Mouse (Mus musculus): ENCODE results near the gene Hnf4a. TPM values are rescaled to one million over a fixed set of nuclear protein-coding genes. Genes with fewer than 3 reads are reported as not detected.
"Not testable (repeated sequence)": the region's sequence is repeated elsewhere in the genome, so short reads cannot be mapped to it uniquely, and the experiment has no call there.

Hnf4a gene
- not detected in 2 replicates for polyA plus RNA-seq (2012; rRNA removed)

- no peak for DNase-seq (ENCODE audit: extremely low spot score in 1 of 2, low spot score in 1 of 2)
These were observed at the start of gene Hnf4a for GRCm38 (mm10) chr2:163506300-163507004. Gene Hnf4a (plus strand): TSS chr2:163506808.

DNA sequence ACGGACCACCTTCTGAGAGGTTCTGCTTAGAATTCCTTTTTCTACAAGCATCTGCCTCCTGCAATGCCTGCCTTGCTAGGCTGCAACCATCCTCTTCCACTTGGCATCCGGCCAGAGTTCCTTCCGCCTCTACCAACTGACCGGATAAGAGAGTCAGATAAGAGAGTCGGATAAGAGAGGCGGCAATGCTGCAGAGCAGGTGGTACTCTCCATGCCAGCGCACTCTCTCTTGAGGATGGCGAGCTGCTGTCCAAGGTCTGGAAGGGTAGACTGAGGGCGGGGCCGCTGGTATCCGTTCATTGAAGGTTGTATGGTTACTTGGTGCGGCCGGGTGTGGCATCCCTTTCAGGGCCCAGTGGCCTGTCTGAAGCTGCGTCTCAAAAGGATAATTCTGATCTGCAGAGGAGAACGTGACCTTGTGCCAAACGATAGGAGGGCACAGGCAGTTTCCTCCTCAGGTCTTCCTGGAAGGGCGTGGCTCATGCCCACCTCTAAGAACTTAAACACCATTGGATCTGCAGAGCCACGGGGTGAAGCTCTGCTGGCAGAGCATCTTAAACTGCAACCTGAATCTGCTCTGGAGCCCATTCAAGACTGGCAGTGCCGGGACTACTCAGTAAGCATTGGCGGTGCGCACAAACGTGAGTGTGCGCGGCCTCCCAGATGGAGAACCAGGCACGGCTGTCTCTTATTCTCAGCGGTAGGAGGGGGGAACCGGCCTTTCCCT, 47.9 kb upstream of the Hnf4a start:
- DNase-seq (ENCODE audit: extremely low spot score in 1 of 2, low spot score in 1 of 2) = no peak

GRCm38 (mm10) chr2:163459380-163459779, 47.2 kb upstream of the Hnf4a start:
- DNase-seq (ENCODE audit: extremely low spot score in 1 of 2, low spot score in 1 of 2) = no peak

- DNase-seq (ENCODE audit: extremely low spot score in 1 of 2, low spot score in 1 of 2) = no peak
These were observed 46.0 kb upstream of the Hnf4a start for GRCm38 (mm10) chr2:163460622-163461021.

DNA sequence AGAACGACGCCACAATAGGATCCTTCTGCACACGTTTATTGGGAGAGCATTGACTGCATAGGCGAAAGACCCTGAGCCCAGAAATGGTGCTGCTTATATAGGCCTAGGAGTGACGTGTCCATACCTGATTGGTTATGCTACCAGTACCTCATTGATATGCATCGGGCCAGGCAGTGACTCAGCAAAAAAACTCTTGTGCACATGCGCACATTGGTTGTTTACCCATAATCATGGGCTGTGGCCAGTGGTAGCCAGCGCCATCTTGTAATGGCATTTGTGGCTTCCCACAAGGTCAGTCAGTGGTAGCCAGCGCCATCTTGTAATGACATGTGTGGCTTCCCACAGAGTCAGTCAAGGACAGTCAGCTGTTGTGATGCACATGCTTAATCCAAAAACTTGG, 45.3 kb upstream of the Hnf4a start:
- DNase-seq (ENCODE audit: extremely low spot score in 1 of 2, low spot score in 1 of 2) = not testable (repeated sequence)

DNA sequence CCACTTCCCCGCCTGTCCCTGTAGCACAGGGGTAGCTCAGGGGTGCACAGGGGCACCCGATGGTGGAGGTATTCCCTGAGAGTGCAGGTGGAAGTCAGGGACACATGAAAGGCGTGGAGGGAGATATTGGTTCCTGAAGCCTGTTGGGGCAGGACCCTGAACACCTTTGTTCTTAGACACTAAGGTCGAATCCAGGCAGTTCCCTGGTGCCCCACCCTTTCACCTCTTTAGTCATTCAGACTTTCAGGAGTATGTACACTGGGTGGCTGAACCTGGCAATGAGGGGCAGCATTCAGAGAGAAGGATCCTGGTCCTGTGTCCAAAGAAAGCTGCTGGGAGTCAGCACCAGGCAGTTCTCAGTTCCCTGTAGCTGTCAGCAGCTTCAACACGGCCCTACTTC, 44.2 kb upstream of the Hnf4a start:
- DNase-seq (ENCODE audit: extremely low spot score in 1 of 2, low spot score in 1 of 2) = no peak

DNA sequence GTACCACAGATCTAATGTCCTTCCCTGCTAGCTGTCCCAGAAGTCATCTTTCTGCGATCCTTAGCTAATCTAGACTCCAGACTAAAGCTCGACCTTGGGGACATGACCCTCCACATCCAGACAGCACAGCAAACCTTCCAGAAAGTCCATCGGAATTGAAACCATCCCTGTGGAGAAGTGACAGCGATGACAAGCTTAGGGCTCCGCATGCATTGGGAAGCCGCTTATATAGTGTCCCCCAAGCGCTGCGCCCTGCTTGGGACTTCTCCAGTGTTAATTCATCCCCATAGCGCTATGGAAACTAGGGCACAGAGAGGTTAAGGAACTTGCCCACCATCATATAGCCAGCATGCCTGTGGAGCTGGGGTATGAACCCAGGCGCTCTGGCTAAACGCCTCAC, 43.8 kb upstream of the Hnf4a start:
- DNase-seq (ENCODE audit: extremely low spot score in 1 of 2, low spot score in 1 of 2) = no peak

- DNase-seq (ENCODE audit: extremely low spot score in 1 of 2, low spot score in 1 of 2) = no peak
These were observed 43.3 kb upstream of the Hnf4a start for GRCm38 (mm10) chr2:163463251-163463769.

GRCm38 (mm10) chr2:163463998-163464397, 42.6 kb upstream of the Hnf4a start:
- no peak for DNase-seq (ENCODE audit: extremely low spot score in 1 of 2, low spot score in 1 of 2)

- no peak for DNase-seq (ENCODE audit: extremely low spot score in 1 of 2, low spot score in 1 of 2)
These were observed 42.0 kb upstream of the Hnf4a start for GRCm38 (mm10) chr2:163464562-163464961.

GRCm38 (mm10) chr2:163466771-163467170, 39.8 kb upstream of the Hnf4a start:
- no peak for DNase-seq (ENCODE audit: extremely low spot score in 1 of 2, low spot score in 1 of 2)

- DNase-seq (ENCODE audit: extremely low spot score in 1 of 2, low spot score in 1 of 2) = no peak
These were observed 39.0 kb upstream of the Hnf4a start for GRCm38 (mm10) chr2:163467585-163467984.

GRCm38 (mm10) chr2:163468866-163469265, 37.7 kb upstream of the Hnf4a start:
- DNase-seq (ENCODE audit: extremely low spot score in 1 of 2, low spot score in 1 of 2) = no peak

DNA sequence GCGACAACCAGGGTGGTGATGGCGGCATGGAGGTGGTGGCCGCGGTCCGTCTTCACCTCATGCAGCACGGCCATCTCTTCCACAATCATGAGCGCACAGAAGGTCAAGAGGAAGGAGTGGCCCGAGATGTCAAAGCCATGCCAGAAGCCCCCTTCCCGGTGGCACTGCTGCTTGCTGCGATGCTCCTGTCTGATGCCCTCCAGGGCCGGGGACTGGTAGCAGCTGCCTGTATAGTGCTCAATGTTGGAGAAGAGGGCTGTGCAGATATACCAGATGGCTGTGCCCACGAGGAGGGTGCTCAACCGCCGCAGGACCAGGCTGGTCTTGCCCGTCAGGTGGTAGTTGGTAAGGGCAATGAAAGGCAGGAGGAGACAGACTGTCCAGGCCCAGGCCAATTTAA, 36.9 kb upstream of the Hnf4a start:
- no peak for DNase-seq (ENCODE audit: extremely low spot score in 1 of 2, low spot score in 1 of 2)

DNA sequence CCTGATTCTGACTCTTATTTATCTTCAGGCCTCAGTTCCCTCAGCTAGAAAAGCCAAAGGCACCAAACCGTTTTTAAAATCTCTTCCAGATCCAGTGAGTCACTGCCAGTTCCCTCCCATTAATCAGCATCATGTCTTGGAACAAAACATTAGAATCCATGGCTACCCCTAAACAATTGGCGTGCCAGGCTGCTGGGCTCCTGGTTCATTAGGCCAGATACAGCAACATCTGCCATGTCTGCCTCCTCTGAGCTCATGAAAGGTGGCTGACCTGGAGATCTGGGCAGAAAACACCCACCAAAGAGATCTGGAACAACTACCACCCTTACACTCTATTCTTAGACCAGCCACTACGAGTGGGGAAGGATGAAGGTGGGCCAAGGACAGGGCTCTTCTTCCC, 35.5 kb upstream of the Hnf4a start:
- DNase-seq (ENCODE audit: extremely low spot score in 1 of 2, low spot score in 1 of 2) = no peak

DNA sequence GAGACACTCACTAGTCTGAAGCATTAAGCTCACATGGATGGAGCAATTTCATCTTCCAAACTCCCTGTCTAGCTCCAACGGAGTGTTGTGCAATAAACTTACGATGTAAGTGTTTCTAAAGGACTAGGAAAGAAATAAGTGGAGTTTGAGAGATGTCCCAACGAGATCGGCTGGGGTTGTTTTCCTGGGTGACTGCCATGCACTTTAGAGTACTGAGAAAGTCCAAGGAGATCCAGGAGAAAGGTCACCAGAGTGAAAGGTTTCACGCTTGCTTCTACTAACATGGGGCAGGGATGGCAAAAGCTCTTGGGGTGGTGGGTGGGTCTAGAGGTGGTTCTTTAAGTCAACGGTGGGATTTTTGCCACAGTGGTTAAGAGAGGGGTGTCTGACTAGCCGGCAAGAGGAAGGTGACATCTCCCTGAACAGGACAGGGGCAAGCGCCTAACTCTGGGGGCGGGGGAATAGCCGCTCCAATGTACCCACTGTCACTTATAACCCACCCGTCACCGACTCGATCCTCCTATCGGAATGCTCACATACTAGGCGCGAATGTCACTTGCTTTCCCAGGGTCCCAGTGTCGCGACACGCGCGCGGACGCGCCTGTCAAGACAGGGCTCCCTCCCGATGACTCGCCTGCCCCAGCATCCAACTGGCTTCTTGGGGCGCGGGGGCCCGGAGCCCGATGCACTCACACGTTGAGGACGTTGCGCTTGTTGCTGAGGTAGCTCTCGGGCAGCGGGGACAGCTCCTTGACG, 34.7 kb upstream of the Hnf4a start:
- DNase-seq (ENCODE audit: extremely low spot score in 1 of 2, low spot score in 1 of 2) = no peak

DNA sequence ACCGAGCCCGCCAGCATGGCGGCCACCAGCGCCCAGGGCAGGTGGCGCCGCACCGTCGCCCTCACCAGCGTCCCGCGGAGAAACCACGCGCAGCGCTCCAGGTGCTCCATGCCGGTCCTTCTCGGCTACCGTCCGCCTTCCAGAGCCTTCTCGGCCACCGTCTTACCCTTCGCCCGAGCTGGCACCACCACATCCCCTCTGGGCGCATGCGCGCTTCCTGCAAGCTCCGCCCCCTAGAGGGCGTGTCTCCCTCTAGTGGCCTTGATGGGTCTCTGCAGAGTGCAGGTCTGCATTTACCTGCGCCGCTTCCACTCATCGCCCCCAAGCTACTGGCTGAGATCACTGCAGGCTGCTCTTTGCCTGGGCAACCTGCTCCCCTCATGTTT, 34.1 kb upstream of the Hnf4a start, which contains the start of gene Fitm2:
Gene Fitm2, minus strand, starts transcription at position 164 of the 386 bp plus-strand sequence.
- DNase-seq (ENCODE audit: extremely low spot score in 1 of 2, low spot score in 1 of 2) = peak; percentile 88 to 99

GRCm38 (mm10) chr2:163480191-163480825, 26.3 kb upstream of the Hnf4a start:
- no peak for DNase-seq (ENCODE audit: extremely low spot score in 1 of 2, low spot score in 1 of 2)

- no peak for DNase-seq (ENCODE audit: extremely low spot score in 1 of 2, low spot score in 1 of 2)
These were observed 25.0 kb upstream of the Hnf4a start for GRCm38 (mm10) chr2:163481539-163482029.

GRCm38 (mm10) chr2:163487360-163487759, 19.2 kb upstream of the Hnf4a start:
- no peak for DNase-seq (ENCODE audit: extremely low spot score in 1 of 2, low spot score in 1 of 2)

All from frontal cortex, adult 2 months (tissue).